Mouse (Mus musculus): ENCODE measurements around the gene Fbxl18. TPM values are rescaled to one million over a fixed set of nuclear protein-coding genes. Genes with fewer than 3 reads are reported as not detected.
A peak's percentile ranks its signal among the peaks of the same experiment; 100 is the strongest.

The Fbxl18 gene
- total and polyA plus RNA-seq, 2 experiments from 2014 or later = 27.5 to 52.8 TPM

- Histone ChIP-seq H3K4me3 (ENCODE audit: low read depth, low read length) (no peak overlapping the region), H3K9me3 (ENCODE audit: low read length) (no peaks in the 10 kb centered on the region), H3K27ac (ENCODE audit: low read depth, low read length) (no peak overlapping the region), H3K4me1 (ENCODE audit: insufficient read depth, low read length) (peaks cover 8% of the 10 kb centered on the region), H3K27me3 (ENCODE audit: insufficient read depth, low read length) (no peaks in the 10 kb centered on the region), H3K4me2 (ENCODE audit: low read depth, low read length, poor library complexity, severe bottlenecking) (no peak overlapping the region), H3K9ac (replicated peaks; ENCODE audit: low read length, poor library complexity, severe bottlenecking) (no peak overlapping the region), H3K36me3 (ENCODE audit: insufficient read depth, low read length) (no peaks in the 10 kb centered on the region)
- DNase-seq (ENCODE audit: low spot score) (no peak), ATAC-seq (ENCODE audit: low FRiP score) (no peak)
- no peak for TF ChIP-seq CTCF (IDR thresholded peaks at IDR 0.05)
- WGBS = 85% methylated on average over 2 of the region's 2 CpGs
These were observed 16.4 kb upstream of the Fbxl18 start for GRCm38 (mm10) chr5:142911629-142912028.

DNA sequence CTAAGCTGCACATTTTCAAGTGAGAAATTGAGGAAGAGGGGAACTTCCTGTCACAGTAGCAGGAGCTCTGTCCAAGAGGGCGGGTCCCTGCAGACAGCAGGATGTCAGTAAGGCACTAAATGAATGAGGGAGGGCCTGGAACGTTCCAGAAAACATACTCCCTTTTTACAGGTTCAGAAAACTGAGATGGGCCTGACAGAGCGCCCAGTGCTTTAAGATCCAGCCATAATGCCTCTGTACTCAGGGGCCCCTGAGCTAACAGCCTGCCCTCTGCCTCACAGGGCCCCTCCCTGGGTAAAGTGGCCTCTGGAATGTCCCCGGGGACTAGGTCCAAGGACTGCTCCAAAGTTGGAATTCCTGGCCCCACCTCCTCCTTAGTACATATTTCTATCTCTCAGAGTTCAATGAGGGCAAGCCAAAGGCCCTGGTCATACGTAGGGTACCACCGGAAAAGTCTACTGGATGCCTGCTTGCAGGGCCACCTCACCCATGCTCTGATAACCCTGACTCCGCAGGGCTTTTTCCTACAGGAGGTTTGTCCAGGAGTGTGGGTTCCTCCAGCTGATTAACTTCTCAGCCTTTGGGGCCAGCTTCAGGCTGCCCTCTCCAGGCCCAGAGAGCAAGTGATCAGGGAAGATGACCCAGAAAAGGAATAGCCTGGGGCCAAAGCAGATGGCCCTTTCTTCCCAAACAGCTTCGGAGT is 14.5 kb upstream of the Fbxl18 start:
- DNase-seq (ENCODE audit: low spot score) (no peak), ATAC-seq (ENCODE audit: low FRiP score) (no peak)
- Histone ChIP-seq H3K27ac (ENCODE audit: low read depth, low read length) (no peak overlapping the region), H3K9ac (replicated peaks; ENCODE audit: low read length, poor library complexity, severe bottlenecking) (no peak overlapping the region), H3K36me3 (ENCODE audit: insufficient read depth, low read length) (peaks cover 8% of the 10 kb centered on the region), H3K9me3 (ENCODE audit: low read length) (no peaks in the 10 kb centered on the region), H3K4me3 (ENCODE audit: low read depth, low read length) (no peak overlapping the region), H3K4me1 (ENCODE audit: insufficient read depth, low read length) (peaks cover 8% of the 10 kb centered on the region), H3K27me3 (ENCODE audit: insufficient read depth, low read length) (no peaks in the 10 kb centered on the region), H3K4me2 (ENCODE audit: low read depth, low read length, poor library complexity, severe bottlenecking) (no peak overlapping the region)
- WGBS = 67% methylated on average over 8 of the region's 8 CpGs
- TF ChIP-seq CTCF (IDR thresholded peaks at IDR 0.05) = no peak

DNA sequence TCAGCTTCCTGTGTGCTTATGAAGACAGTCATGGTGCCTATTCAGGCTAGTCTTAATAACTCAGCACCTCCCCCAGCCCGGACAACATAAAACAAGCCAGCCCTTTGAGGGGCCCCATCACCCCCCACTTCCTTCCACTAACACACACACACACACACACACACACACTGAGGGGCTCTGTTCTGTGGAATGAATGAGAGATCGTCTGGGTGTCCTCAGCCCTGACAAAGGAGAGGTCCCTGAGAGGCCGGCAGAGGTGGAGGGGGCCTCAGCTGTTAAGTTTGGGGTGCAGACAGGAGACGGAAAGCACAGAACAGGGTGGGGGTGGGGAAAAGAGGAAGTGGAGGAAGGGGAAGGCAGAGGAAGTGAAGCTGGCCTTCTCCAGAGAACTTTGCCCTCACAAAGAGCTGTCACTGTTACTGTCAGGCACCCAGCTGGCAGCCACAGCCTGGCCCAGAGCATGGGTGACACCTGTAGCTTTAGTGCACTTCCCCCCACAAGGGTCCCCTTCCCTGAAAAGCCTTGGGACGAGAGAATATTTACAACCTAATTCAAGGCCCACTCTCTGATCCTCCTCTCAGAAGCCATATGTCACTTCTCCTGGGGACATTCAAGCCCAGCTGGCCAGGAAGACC is 13.8 kb upstream of the Fbxl18 start:
- WGBS = 44% methylated on average over 5 of the region's 5 CpGs
- Histone ChIP-seq H3K27me3 (ENCODE audit: insufficient read depth, low read length) (no peaks in the 10 kb centered on the region), H3K4me3 (ENCODE audit: low read depth, low read length) (no peak overlapping the region), H3K4me2 (ENCODE audit: low read depth, low read length, poor library complexity, severe bottlenecking) (no peak overlapping the region), H3K27ac (ENCODE audit: low read depth, low read length) (peak overlapping the region; percentile 100; the same call in 1 of the 2 replicates), H3K9ac (replicated peaks; ENCODE audit: low read length, poor library complexity, severe bottlenecking) (no peak overlapping the region), H3K36me3 (ENCODE audit: insufficient read depth, low read length) (peaks cover 11% of the 10 kb centered on the region), H3K9me3 (ENCODE audit: low read length) (no peaks in the 10 kb centered on the region), H3K4me1 (ENCODE audit: insufficient read depth, low read length) (peaks cover 8% of the 10 kb centered on the region)
- DNase-seq (ENCODE audit: low spot score) = no peak
- TF ChIP-seq CTCF (IDR thresholded peaks at IDR 0.05) = no peak
- ATAC-seq (ENCODE audit: low FRiP score) = no peak

DNA sequence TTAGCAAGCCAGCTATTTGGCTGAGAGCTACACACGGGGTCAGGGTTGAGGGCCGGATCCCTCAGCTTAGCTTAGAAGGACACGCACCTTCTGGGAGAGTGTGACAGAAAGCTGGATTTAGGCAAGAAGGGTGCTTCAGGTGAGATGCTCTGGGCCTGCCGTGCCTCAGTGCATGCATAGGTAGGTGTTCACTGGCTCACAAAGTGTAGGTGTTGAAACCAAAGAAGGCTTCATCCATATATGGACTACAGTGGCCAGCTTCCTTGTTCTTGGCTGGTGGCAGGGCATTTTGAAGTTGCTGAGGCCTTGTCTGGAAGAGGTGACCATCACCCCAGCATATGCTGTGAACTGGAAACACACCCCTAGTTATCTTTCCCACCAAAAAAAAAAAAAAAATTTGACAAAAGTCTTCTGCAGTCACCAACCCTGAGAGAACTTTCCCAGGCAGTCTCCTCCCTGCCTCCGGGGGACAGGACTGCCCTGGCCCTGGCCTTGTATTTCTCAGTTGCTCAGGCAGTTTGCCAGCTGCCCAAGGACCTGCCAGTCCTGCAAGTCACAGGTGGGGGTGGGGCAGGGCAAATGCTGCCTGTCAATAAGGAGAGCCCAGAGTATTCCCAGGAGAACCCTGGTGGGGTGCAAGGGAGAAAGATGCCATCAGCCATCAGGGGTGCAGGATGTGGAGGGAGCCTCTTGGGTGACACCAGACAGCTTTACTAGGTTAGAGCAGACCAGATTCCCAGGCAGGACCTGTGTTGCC is 12.8 kb upstream of the Fbxl18 start:
- no peak for TF ChIP-seq CTCF (IDR thresholded peaks at IDR 0.05)
- Histone ChIP-seq H3K4me2 (ENCODE audit: low read depth, low read length, poor library complexity, severe bottlenecking) (peak overlapping the region; percentile 72; the same call in 1 of the 2 replicates), H3K27me3 (ENCODE audit: insufficient read depth, low read length) (no peaks in the 10 kb centered on the region), H3K27ac (ENCODE audit: low read depth, low read length) (peak overlapping the region; percentile 100), H3K9ac (replicated peaks; ENCODE audit: low read length, poor library complexity, severe bottlenecking) (no peak overlapping the region), H3K4me3 (ENCODE audit: low read depth, low read length) (no peak overlapping the region), H3K9me3 (ENCODE audit: low read length) (no peaks in the 10 kb centered on the region), H3K4me1 (ENCODE audit: insufficient read depth, low read length) (peaks cover 12% of the 10 kb centered on the region), H3K36me3 (ENCODE audit: insufficient read depth, low read length) (peaks cover 13% of the 10 kb centered on the region)
- ATAC-seq (ENCODE audit: low FRiP score) = no peak
- no peak for DNase-seq (ENCODE audit: low spot score)
- WGBS = 64% methylated on average over 5 of the region's 5 CpGs

DNA sequence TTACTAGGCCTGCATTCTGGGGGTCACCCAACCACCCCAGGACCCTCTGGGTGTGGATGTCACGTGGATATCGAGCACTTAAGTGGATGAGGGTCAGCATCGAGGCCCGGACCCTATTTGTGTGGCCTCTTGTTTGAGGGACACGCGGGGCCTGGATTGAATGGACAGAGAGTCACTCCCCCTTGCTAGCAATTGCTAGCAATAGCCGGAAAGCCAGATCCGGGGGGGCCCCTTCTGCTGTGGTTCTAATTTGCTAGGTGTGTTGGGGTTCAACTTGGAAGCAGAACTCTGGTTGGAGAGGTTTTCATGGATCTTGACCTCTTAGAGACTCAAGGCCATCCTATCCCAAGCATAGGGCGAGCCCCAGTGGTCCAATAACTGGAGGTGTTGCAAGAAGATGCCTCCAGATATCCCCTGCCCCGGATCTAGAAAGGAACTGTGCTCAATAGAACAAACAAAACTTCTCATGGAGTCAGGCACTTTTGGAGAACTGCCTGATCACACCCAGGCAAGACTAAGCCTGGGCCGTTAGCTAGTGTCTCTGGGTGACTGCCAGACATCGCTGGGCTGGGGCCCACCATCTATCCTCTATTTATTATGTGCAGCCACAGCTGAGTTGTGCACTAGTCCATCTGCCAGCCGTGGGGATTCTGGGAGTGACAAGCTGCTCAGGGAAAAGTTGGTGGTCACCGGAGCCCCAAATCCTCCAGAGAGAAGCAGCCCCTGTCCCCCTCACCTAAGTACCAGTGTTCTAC is 12.0 kb upstream of the Fbxl18 start:
- Histone ChIP-seq H3K27ac (ENCODE audit: low read depth, low read length) (peak overlapping the region; percentile 100), H3K4me1 (ENCODE audit: insufficient read depth, low read length) (peaks cover 18% of the 10 kb centered on the region), H3K9ac (replicated peaks; ENCODE audit: low read length, poor library complexity, severe bottlenecking) (peak overlapping the region; percentile 68), H3K36me3 (ENCODE audit: insufficient read depth, low read length) (peaks cover 20% of the 10 kb centered on the region), H3K4me2 (ENCODE audit: low read depth, low read length, poor library complexity, severe bottlenecking) (peak overlapping the region; percentile 72), H3K9me3 (ENCODE audit: low read length) (no peaks in the 10 kb centered on the region), H3K4me3 (ENCODE audit: low read depth, low read length) (peak overlapping the region; percentile 97), H3K27me3 (ENCODE audit: insufficient read depth, low read length) (no peaks in the 10 kb centered on the region)
- ATAC-seq (ENCODE audit: low FRiP score) = no peak; the same call in 1 of the 2 replicates
- no peak for TF ChIP-seq CTCF (IDR thresholded peaks at IDR 0.05)
- 20% methylated on average over 14 of the region's 14 CpGs for WGBS
- peak; percentile 89 for DNase-seq (ENCODE audit: low spot score)
